Mouse (Mus musculus) stomach, embryonic 16.5 days (tissue): ENCODE measurements around the gene Cavin4. TPM values are rescaled to one million over a fixed set of nuclear protein-coding genes. Genes with fewer than 3 reads are reported as not detected.
"Not testable (repeated sequence)": the region's sequence is repeated elsewhere in the genome, so short reads cannot be mapped to it uniquely, and the experiment has no call there.

Source experiments
- ATAC-seq: fragments of 200-750 bp; cut with Nextera tagmentation; 2 replicates; pipeline ENCODE4 v1.8.0; 2017; ENCODE audit warnings: moderate number of reproducible peaks, moderate TSS enrichment; ENCODE audit not compliant: insufficient read depth, low FRiP score
- H3K27ac ChIP-seq: fragments of 300-500 bp; sonication (generic); 2 replicates; pipeline ENCODE4 v1.5.1; 2014; ENCODE audit warnings: low read length
- H3K27me3 ChIP-seq: fragments of 300-500 bp; sonication (generic); 2 replicates; pipeline ENCODE4 v1.6.1; 2014; ENCODE audit warnings: low read length, control low read depth, mixed read lengths; ENCODE audit not compliant: control insufficient read depth, insufficient read depth
- H3K36me3 ChIP-seq: fragments of 300-500 bp; sonication (generic); 2 replicates; pipeline ENCODE4 v1.6.1; 2014; ENCODE audit warnings: low read length; ENCODE audit not compliant: control insufficient read depth, insufficient read depth
- H3K4me1 ChIP-seq: fragments of 300-500 bp; sonication (generic); 2 replicates; pipeline ENCODE4 v1.6.1; 2014; ENCODE audit warnings: low read length, control low read depth, mixed read lengths; ENCODE audit not compliant: control insufficient read depth, insufficient read depth
- H3K4me2 ChIP-seq: fragments of 300-500 bp; sonication (generic); 2 replicates; pipeline ENCODE4 v1.6.1; 2014; ENCODE audit warnings: low read depth, low read length, mixed read lengths
- H3K4me3 ChIP-seq: fragments of 300-500 bp; sonication (generic); replicated peaks from 2 replicates; pipeline ENCODE4 v1.5.1; 2014; ENCODE audit warnings: mild to moderate bottlenecking, low read length
- H3K9ac ChIP-seq: fragments of 300-500 bp; sonication (generic); 2 replicates; pipeline ENCODE4 v1.6.1; 2014; ENCODE audit warnings: low read length
- H3K9me3 ChIP-seq: fragments of 300-500 bp; sonication (generic); replicated peaks from 2 replicates; pipeline ENCODE4 v1.6.1; 2016; ENCODE audit warnings: low read length, control low read depth; ENCODE audit not compliant: control insufficient read depth
- WGBS: fragments of 180-500 bp; shearing (Covaris S2); extraction: QIAGEN DNeasy Blood & Tissue Kit; methylation state at CpG from one replicate; pipeline ENCODE4 v1.1.7; 2014; 5-methylcytosine and 5-hydroxymethylcytosine counted together
- polyA plus RNA-seq: library from polyadenylated mRNA; unstranded; fragments of >200 nt; fragmentation: Nextera tagmentation; extraction: Ambion mirVana; gene quantifications from 2 replicates; pipeline ENCODE4 v1.2.1, GENCODE M21; 2015

Cavin4 gene
- polyA plus RNA-seq, 1 experiment from 2014 or later, result 8.9 TPM

- ATAC-seq, result no peak
- WGBS, result 76% methylated on average over 2 of the region's 2 CpGs
These were observed 14.5 kb downstream of the Cavin4 start for GRCm38 (mm10) chr4:48677812-48678211.

GRCm38 (mm10) chr4:48678793-48679192 lies 15.5 kb downstream of the Cavin4 start:
- ATAC-seq, result no peak
- H3K36me3 ChIP-seq, result no peaks in the 10 kb centered on the region
- no peaks in the 10 kb centered on the region for H3K9me3 ChIP-seq
- H3K4me3 ChIP-seq, result no peak overlapping the region
- no peak overlapping the region for H3K27ac ChIP-seq
- no peaks in the 10 kb centered on the region for H3K4me1 ChIP-seq
- H3K27me3 ChIP-seq, result no peaks in the 10 kb centered on the region
- H3K9ac ChIP-seq, result no peak overlapping the region
- H3K4me2 ChIP-seq, result no peak overlapping the region
- WGBS, result 93% methylated on average over 9 of the region's 9 CpGs

More at GRCm38 (mm10) chr4:48677812-48678211, 14.5 kb downstream of the Cavin4 start:
- Histone ChIP-seq H3K9ac (no peak overlapping the region), H3K27ac (no peak overlapping the region), H3K9me3 (no peaks in the 10 kb centered on the region), H3K4me2 (no peak overlapping the region), H3K4me3 (no peak overlapping the region), H3K36me3 (no peaks in the 10 kb centered on the region), H3K27me3 (no peaks in the 10 kb centered on the region), H3K4me1 (0 out of 2 replicates have a peak, but pooled peaks cover 5% of the 10 kb centered on the region)

- 0 out of 2 replicates have a peak overlapping the region, but pooled peaks have one; percentile 21 for H3K27ac ChIP-seq
- H3K4me3 ChIP-seq, H3K9me3 ChIP-seq, H3K4me1 ChIP-seq, H3K9ac ChIP-seq, H3K27me3 ChIP-seq, H3K36me3 ChIP-seq: not testable (repeated sequence)
- H3K4me2 ChIP-seq, result peak overlapping the region; percentile 39
- WGBS, result 50% methylated on average over 5 of the region's 6 CpGs
- peak; percentile 72; the same call in 1 of the 2 replicates for ATAC-seq
These were observed 16.4 kb downstream of the Cavin4 start for GRCm38 (mm10) chr4:48679728-48680127.

GRCm38 (mm10) chr4:48680214-48680613 lies 16.9 kb downstream of the Cavin4 start:
- Histone ChIP-seq H3K9me3 (no peaks in the 10 kb centered on the region), H3K9ac (0 out of 2 replicates have a peak overlapping the region, but pooled peaks have one; percentile 51), H3K4me2 (peak overlapping the region; percentile 39), H3K36me3 (no peaks in the 10 kb centered on the region), H3K27me3 (no peaks in the 10 kb centered on the region), H3K27ac (0 out of 2 replicates have a peak overlapping the region, but pooled peaks have one; percentile 21), H3K4me3 (no peak overlapping the region), H3K4me1 (peaks cover 6% of the 10 kb centered on the region; the same call in 1 of the 2 replicates)
- peak; percentile 51; the same call in 1 of the 2 replicates for ATAC-seq
- whole genome bisulfite sequencing, result 45% methylated on average over 7 of the region's 7 CpGs

- WGBS, result 31% methylated on average over 10 of the region's 11 CpGs
- Histone ChIP-seq H3K4me1 (peaks cover 6% of the 10 kb centered on the region; the same call in 1 of the 2 replicates), H3K27me3 (no peaks in the 10 kb centered on the region), H3K27ac (0 out of 2 replicates have a peak overlapping the region, but pooled peaks have one; percentile 21), H3K9ac (peak overlapping the region; percentile 51; the same call in 1 of the 2 replicates), H3K36me3 (no peaks in the 10 kb centered on the region), H3K4me2 (peak overlapping the region; percentile 39), H3K4me3 (no peak overlapping the region), H3K9me3 (no peaks in the 10 kb centered on the region)
- ATAC-seq, result peak; percentile 58; the same call in 1 of the 2 replicates
These were observed 17.5 kb downstream of the Cavin4 start for GRCm38 (mm10) chr4:48680648-48681343.

GRCm38 (mm10) chr4:48683126-48683525 lies 19.8 kb downstream of the Cavin4 start:
- Histone ChIP-seq H3K4me1 (peaks cover 6% of the 10 kb centered on the region; the same call in 1 of the 2 replicates), H3K36me3 (no peaks in the 10 kb centered on the region), H3K4me3 (no peak overlapping the region), H3K9me3 (no peaks in the 10 kb centered on the region), H3K4me2 (no peak overlapping the region), H3K27me3 (no peaks in the 10 kb centered on the region), H3K9ac (no peak overlapping the region), H3K27ac (no peak overlapping the region)
- ATAC-seq, result no peak
- 96% methylated on average over 8 of the region's 8 CpGs for WGBS

- not testable (repeated sequence) for ATAC-seq, H3K4me3 ChIP-seq, H3K9ac ChIP-seq, H3K4me1 ChIP-seq, H3K27ac ChIP-seq, H3K4me2 ChIP-seq, H3K9me3 ChIP-seq, H3K36me3 ChIP-seq, H3K27me3 ChIP-seq
- WGBS, result 89% methylated on average over 15 of the region's 21 CpGs
These were observed 20.4 kb downstream of the Cavin4 start for GRCm38 (mm10) chr4:48683633-48684209.

- 44% methylated on average over 7 of the region's 7 CpGs for WGBS
- no peak for ATAC-seq
- no peaks in the 10 kb centered on the region for H3K9me3 ChIP-seq
These were observed 21.4 kb downstream of the Cavin4 start for GRCm38 (mm10) chr4:48684593-48685187.

GRCm38 (mm10) chr4:48688148-48688547 lies 24.8 kb downstream of the Cavin4 start:
- H3K9me3 ChIP-seq, result no peaks in the 10 kb centered on the region
- no peak overlapping the region for H3K4me2 ChIP-seq
- no peaks in the 10 kb centered on the region for H3K36me3 ChIP-seq
- H3K9ac ChIP-seq, result no peak overlapping the region
- no peak overlapping the region for H3K4me3 ChIP-seq
- WGBS, result 67% methylated on average over 6 of the region's 6 CpGs
- H3K27me3 ChIP-seq, result no peaks in the 10 kb centered on the region
- no peak overlapping the region for H3K27ac ChIP-seq
- H3K4me1 ChIP-seq, result peaks cover 6% of the 10 kb centered on the region; the same call in 1 of the 2 replicates
- no peak for ATAC-seq

More at GRCm38 (mm10) chr4:48684593-48685187, 21.4 kb downstream of the Cavin4 start:
- no peak overlapping the region for H3K4me3 ChIP-seq
- H3K4me1 ChIP-seq, result peaks cover 6% of the 10 kb centered on the region; the same call in 1 of the 2 replicates
- no peak overlapping the region for H3K9ac ChIP-seq
- no peaks in the 10 kb centered on the region for H3K27me3 ChIP-seq
- no peaks in the 10 kb centered on the region for H3K36me3 ChIP-seq
- no peak overlapping the region for H3K4me2 ChIP-seq
- H3K27ac ChIP-seq, result peak overlapping the region; percentile 50; the same call in 1 of the 2 replicates
